Mouse (Mus musculus) right cerebral cortex, postnatal 36 days (tissue): ENCODE results near the gene Pou4f2.

ENCODE experiments used
- DNase-seq, 2 experiments: peaks; one replicate each; pipeline ENCODE4 v3.0.0; 2022; ENCODE audit warnings: low spot score in 2 of 2, mixed read lengths in 1 of 2

The Pou4f2 gene

DNA sequence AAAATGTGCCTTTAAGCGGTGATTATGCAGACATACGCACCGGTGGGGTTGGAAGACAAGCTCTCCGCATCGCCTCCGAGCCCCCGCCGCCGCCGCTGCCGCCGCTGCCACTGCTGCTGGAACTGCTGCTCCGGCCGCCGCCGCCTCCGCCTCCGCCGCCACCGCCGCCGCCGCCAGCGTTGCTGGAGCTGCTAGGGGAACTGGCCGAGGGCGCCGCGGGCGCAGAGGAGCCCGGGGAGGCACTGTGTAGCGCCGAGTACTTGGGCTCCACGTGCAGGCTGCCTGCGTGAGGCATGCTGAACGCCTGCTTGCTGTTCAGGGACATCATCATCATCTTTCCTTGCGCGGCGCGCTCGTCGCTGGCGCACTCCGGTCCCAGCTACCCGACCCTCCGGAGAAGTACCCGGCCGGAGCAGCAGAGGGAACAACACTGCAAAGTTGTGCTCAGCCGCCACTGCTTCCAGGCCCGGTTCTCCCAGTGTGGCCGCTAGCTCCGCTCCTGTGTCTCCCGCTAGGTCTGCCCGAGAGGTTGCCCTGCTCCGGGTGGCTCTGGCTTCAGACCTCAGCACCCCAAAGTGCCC, at the start of gene Pou4f2:
Gene Pou4f2 (minus strand): TSS at position 575 of the 581 bp plus-strand sequence.
- DNase-seq: no peak

DNA sequence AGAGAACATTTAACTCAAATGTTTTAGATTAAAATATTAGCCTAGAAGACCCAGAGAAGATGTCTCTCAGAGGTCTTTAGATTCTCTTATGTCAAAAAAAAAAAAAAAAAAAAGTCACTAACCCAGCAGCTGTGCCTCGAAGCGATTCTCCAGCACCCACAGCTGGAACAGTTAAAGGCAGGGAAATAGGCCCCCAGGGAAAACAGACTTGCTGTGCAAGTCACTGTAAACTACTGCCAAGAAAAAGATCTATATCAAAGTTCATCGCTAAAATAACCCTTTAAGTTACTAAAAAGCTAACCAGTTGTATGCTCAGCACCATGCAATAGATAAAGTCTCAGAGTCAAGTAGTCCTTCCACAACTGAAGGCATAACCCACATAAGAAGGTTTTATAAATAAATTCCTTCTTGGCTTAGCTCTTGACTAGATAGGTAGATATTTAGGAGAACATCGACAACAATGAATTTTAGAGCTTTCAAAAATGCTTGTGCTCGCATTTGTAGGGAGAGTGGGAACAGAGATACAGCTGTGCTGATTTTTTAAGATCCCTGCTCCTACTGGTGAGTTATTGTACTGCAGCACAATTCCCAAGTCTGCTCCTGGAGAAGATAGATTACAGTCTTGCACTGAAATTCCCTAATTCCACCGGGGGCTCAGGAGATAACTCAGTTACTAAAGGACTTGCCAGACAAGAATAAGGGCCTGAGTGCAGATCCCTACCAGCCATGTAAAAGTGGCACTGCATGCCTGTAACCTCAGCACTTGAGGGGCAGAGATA, 40.8 kb upstream of the Pou4f2 start:
- no peak for DNase-seq

- no peak for DNase-seq
Measured at GRCm38 (mm10) chr8:78467889-78468288, 31.4 kb upstream of the Pou4f2 start.

- no peak for DNase-seq
Measured at GRCm38 (mm10) chr8:78463941-78464340, 27.5 kb upstream of the Pou4f2 start.

GRCm38 (mm10) chr8:78456441-78456840, 20.0 kb upstream of the Pou4f2 start:
- DNase-seq: no peak

- DNase-seq: no peak
Measured at GRCm38 (mm10) chr8:78442781-78443180, 6.3 kb upstream of the Pou4f2 start.

DNA sequence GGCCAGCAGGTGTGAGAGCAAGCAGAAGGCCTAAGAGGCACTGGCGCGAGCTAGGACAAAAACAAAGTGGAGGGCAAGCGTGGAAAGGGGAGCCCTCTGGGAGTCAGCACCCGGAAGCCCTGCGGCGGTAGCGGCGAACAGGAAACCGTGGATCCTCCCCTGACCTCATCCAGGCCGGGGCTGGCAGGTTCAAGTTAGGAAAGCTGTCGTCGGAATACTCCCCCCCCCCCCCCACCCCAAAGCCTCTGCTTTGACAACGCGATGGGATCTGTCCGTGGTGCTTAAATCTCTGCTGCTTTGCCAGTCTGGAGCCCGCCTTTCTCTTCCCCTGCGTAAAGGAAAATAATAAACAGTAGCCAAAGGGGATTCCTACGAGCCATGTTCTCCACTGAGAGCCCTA, 1.7 kb upstream of the Pou4f2 start:
- DNase-seq: no peak

- no peak for DNase-seq
Measured at GRCm38 (mm10) chr8:78437140-78438045, 948 bp upstream of the Pou4f2 start.

DNA sequence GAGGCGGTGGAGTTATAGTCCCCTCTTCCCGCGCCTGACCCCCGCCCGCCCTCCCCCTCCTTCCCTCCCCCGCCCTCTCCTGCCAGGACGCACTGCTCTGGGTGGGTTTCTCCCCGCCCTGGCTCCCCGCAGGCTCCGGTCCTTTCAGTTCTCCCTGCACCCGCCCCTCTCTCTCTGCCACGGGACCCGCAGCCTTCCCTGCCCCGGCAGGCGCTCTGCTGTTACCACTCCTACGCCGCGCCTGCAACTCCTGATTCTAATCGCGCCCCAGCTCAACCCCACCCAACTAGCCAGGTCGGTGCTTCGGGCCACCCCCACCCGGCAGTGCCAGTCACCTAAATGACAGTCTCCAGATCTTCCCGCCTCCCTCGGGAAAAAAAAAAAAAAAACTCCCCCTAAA, 216 bp upstream of the Pou4f2 start:
- no peak for DNase-seq

- no peak for DNase-seq
Measured at GRCm38 (mm10) chr8:78435624-78435960, 853 bp downstream of the Pou4f2 start.

- DNase-seq: no peak
Measured at GRCm38 (mm10) chr8:78434823-78435623, 1.4 kb downstream of the Pou4f2 start.

DNA sequence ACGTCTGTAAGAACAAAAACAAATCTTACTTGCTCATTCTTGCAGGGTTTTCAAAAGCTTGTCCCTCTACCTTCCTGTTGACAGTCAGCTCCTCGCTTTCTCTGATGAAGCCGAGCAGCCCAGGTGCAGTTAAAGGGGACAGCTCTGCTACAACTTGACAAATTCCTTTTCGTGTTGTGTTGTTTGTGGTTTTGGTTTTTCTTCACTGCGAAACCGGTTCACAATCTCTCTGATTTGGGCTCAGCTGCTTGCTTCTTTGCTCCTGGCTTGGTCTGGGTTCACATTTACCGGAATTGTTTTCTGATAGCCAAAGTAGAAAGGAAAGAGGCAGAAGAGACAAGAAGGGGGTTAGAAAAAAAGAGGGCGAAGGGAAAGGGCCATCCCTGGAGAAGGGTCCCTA, 2.1 kb downstream of the Pou4f2 start:
- DNase-seq: no peak

GRCm38 (mm10) chr8:78433318-78433717, 3.1 kb downstream of the Pou4f2 start:
- no peak for DNase-seq

DNA sequence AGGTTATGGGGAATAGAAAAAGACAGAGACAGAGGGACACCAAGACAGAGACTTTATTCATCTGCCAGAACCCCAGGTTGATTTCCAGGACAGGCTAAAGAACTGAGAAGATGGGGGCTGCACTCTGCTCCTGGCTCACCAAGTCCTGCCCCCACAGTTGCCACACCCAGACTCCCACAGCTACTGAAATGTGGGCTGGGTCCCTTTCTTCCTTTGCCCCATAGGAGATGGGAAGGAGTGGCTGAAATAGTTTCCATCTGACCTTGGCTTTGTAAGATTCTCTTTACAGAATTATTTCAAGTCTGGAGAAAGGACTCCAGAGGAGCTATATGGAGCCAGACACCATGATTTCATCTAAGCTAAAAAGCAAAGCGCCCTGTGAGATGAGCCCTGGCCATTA, 4.0 kb downstream of the Pou4f2 start:
- DNase-seq: no peak

GRCm38 (mm10) chr8:78431356-78431755, 5.1 kb downstream of the Pou4f2 start:
- DNase-seq: no peak

DNA sequence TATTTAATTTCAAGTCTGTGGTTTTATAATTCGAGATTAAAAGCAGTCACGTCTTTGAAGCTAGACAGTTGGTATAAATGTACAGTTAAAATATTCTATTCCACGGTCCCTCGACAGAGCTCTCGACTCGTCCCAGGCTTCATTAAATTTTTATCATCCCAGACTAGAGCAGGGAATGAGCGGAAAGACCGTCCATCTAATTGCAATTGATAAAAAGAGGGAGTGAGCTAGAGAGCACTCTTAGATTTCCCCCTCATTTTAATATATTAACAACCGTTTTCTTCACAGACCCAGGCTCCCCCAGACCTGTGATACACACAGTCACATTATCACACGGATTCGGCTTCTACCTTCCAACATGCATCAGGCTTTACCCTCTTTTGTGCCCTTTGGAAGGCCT, 8.3 kb downstream of the Pou4f2 start:
- DNase-seq: no peak

GRCm38 (mm10) chr8:78427769-78428130, 8.7 kb downstream of the Pou4f2 start:
- no peak for DNase-seq

GRCm38 (mm10) chr8:78426875-78427768, 9.3 kb downstream of the Pou4f2 start:
- DNase-seq: no peak

DNA sequence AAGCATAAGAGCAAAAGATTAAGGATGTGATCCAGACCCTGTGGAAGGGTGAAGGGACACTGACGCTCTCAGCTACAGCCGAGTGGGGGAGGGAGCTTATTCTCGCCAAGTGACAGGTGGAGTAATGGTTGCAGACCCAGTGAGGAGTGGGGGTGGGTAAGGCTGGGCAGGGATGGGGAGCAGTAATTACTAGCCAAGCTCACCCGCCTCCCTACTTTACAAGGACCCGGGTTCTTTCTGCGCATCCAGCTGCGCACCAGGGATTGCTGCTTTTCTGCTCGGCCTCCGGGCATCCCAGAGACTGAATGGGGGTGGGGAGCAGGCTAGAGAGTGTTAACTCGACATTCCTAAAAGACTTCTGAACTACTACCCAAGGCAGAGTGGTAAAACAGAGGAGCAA, 10.0 kb downstream of the Pou4f2 start:
- DNase-seq: no peak

GRCm38 (mm10) chr8:78423937-78424336, 12.5 kb downstream of the Pou4f2 start:
- DNase-seq: no peak

GRCm38 (mm10) chr8:78420101-78420503, 16.3 kb downstream of the Pou4f2 start:
- no peak for DNase-seq
